Mouse (Mus musculus) mature B cell (primary cell): Measurements from ENCODE around the gene Endod1.

Source experiments
- in situ Hi-C: fragments of 300-500 bp; cut with MboI; formaldehyde crosslinking; loops from 2 replicates; pipeline ENCODE4 v1.14.3; 2019

Endod1 gene

GRCm38 (mm10) chr9:14380386-14381285 lies 671 bp downstream of the Endod1 start:
- in situ Hi-C loops, result no loop called here

GRCm38 (mm10) chr9:14379769-14380385 lies 1.4 kb downstream of the Endod1 start:
- in situ Hi-C loops, result no loop called here

- in situ Hi-C loops, result no loop called here
Measured at GRCm38 (mm10) chr9:14378151-14378550, 3.2 kb downstream of the Endod1 start.

GRCm38 (mm10) chr9:14376149-14376548 lies 5.2 kb downstream of the Endod1 start:
- in situ Hi-C loops, result no loop called here

GRCm38 (mm10) chr9:14372440-14372839 lies 8.9 kb downstream of the Endod1 start:
- in situ Hi-C loops, result no loop called here

- in situ Hi-C loops, result no loop called here
Measured at GRCm38 (mm10) chr9:14369271-14369670, 12.0 kb downstream of the Endod1 start.

GRCm38 (mm10) chr9:14367850-14368249 lies 13.5 kb downstream of the Endod1 start:
- in situ Hi-C loops, result no loop called here

GRCm38 (mm10) chr9:14365481-14366125 lies 15.7 kb downstream of the Endod1 start:
- in situ Hi-C loops, result no loop called here

- in situ Hi-C loops, result no loop called here
Measured at GRCm38 (mm10) chr9:14364719-14365118, 16.6 kb downstream of the Endod1 start.

GRCm38 (mm10) chr9:14363540-14363939 lies 17.8 kb downstream of the Endod1 start:
- in situ Hi-C loops, result no loop called here

GRCm38 (mm10) chr9:14362068-14362768 lies 19.1 kb downstream of the Endod1 start:
- in situ Hi-C loops, result no loop called here

- in situ Hi-C loops, result no loop called here
Measured at GRCm38 (mm10) chr9:14357033-14357432, 24.3 kb downstream of the Endod1 start.

GRCm38 (mm10) chr9:14354852-14355251 lies 26.5 kb downstream of the Endod1 start:
- in situ Hi-C loops, result no loop called here

GRCm38 (mm10) chr9:14352337-14352736 lies 29.0 kb downstream of the Endod1 start:
- in situ Hi-C loops, result no loop called here

GRCm38 (mm10) chr9:14350787-14351186 lies 30.5 kb downstream of the Endod1 start:
- in situ Hi-C loops, result no loop called here

- in situ Hi-C loops, result loop anchor here (5.0 kb wide), 1 partner anchor 462 kb away; no protein-coding TSS in a partner anchor
Measured at GRCm38 (mm10) chr9:14349380-14349779, 31.9 kb downstream of the Endod1 start.

- in situ Hi-C loops, result loop anchor here (5.0 kb wide), 1 partner anchor 461 kb away; no protein-coding TSS in a partner anchor
Measured at GRCm38 (mm10) chr9:14348416-14348815, 32.9 kb downstream of the Endod1 start.

- in situ Hi-C loops, result loop anchor here (5.0 kb wide), 1 partner anchor 459 kb away; no protein-coding TSS in a partner anchor
Measured at GRCm38 (mm10) chr9:14345866-14346265, 35.4 kb downstream of the Endod1 start.

GRCm38 (mm10) chr9:14342041-14342668 lies 39.2 kb downstream of the Endod1 start:
- in situ Hi-C loops, result no loop called here

GRCm38 (mm10) chr9:14338701-14339100 lies 42.6 kb downstream of the Endod1 start:
- in situ Hi-C loops, result no loop called here

GRCm38 (mm10) chr9:14336901-14337300 lies 44.4 kb downstream of the Endod1 start:
- in situ Hi-C loops, result no loop called here
